Comparison of ENCODE assay signal across 8 mouse cellular contexts in the genomic region with DNA sequence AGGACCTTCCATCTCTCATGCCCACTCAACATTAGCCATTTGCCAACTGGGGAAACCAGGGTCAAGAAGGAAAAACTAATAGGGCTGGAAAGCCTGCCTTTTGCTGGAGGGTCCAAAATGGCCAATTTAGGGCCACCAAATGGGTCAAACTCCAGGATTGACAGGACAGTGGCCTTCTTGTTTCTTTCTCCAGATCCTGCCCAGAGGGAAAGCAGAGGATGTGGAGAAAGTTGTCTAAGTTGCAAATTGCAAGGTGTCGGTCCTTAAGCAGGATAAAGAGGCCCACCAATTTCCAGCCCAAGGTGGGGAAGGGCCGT. TPM values are rescaled to one million over a fixed set of nuclear protein-coding genes. Genes with fewer than 3 reads are reported as not detected.
DNase-seq lines count a peak whose midpoint lies in the region; ATAC-seq and TF ChIP-seq lines count a peak whose summit lies in the region.

No protein-coding gene starts in this region.

- no peak for TF ChIP-seq CTCF in C2C12 (IDR thresholded peaks at IDR 0.05; ENCODE audit: control insufficient read depth, insufficient read depth, insufficient read length)

- H3K36me3 ChIP-seq in heart, embryonic 10.5 days = peaks cover 26% of the 10 kb centered on the region
- H3K36me3 ChIP-seq in C2C12 (ENCODE audit: control insufficient read depth, insufficient read depth) = peaks cover 28% of the 10 kb centered on the region
- peaks cover 26% of the 10 kb centered on the region for H3K36me3 ChIP-seq in forebrain, embryonic 14.5 days (ENCODE audit: control insufficient read depth, insufficient read depth, low read length)
- H3K36me3 ChIP-seq in liver, embryonic 15.5 days (replicated peaks) = peaks cover 26% of the 10 kb centered on the region

- peaks cover 89% of the 10 kb centered on the region for H3K79me2 ChIP-seq in C2C12 (ENCODE audit: control insufficient read depth, insufficient read depth)

- H3K9ac ChIP-seq in forebrain, embryonic 14.5 days (ENCODE audit: low read length) = peak overlapping the region; percentile 67
- H3K9ac ChIP-seq in liver, embryonic 15.5 days = peak overlapping the region; percentile 68

- 2% methylated on average over 2 of the region's 2 CpGs for WGBS in heart, embryonic 10.5 days
- 0% methylated on average over 2 of the region's 2 CpGs for WGBS in forebrain, embryonic 14.5 days
- 3% methylated on average over 2 of the region's 2 CpGs for WGBS in liver, embryonic 15.5 days (ENCODE audit: insufficient replicate concordance)

- ATAC-seq in forebrain, embryonic 14.5 days = no peak
- no peak for ATAC-seq in liver, embryonic 15.5 days (ENCODE audit: insufficient read depth)
- no peak for ATAC-seq in inflammation-experienced regulatory T-cells, adult 6 months

- DNase-seq in heart, embryonic 10.5 days (ENCODE audit: low spot score) = no peak
- DNase-seq in heart, adult 18-20 months = no peak
- DNase-seq in forebrain, embryonic 14.5 days (ENCODE audit: low spot score) = no peak
- DNase-seq in cerebellum, adult 11-12 months = no peak
- DNase-seq in urinary bladder, postnatal 25 days (ENCODE audit: low spot score) = no peak

- peak overlapping the region; percentile 88 for H3K27ac ChIP-seq in heart, embryonic 10.5 days
- H3K27ac ChIP-seq in forebrain, embryonic 14.5 days (ENCODE audit: low read depth, low read length) = peak overlapping the region; percentile 90
- peak overlapping the region; percentile 79 for H3K27ac ChIP-seq in liver, embryonic 15.5 days (replicated peaks)

- H3K4me3 ChIP-seq in heart, embryonic 10.5 days = peak overlapping the region; percentile 61
- peak overlapping the region; percentile 34 for H3K4me3 ChIP-seq in C2C12 (ENCODE audit: insufficient read depth, poor library complexity, severe bottlenecking)
- peak overlapping the region; percentile 43 for H3K4me3 ChIP-seq in forebrain, embryonic 14.5 days (ENCODE audit: low read depth, low read length)
- H3K4me3 ChIP-seq in liver, embryonic 15.5 days (replicated peaks) = peak overlapping the region; percentile 62

- H3ac ChIP-seq in C2C12 (ENCODE audit: control insufficient read depth, insufficient read length, low read depth) = peak overlapping the region; percentile 9

- peak overlapping the region; percentile 69 for H3K4me2 ChIP-seq in forebrain, embryonic 14.5 days (ENCODE audit: low read length)
- H3K4me2 ChIP-seq in liver, embryonic 15.5 days = peak overlapping the region; percentile 85

- H3K27me3 ChIP-seq in heart, embryonic 10.5 days (ENCODE audit: insufficient read depth, poor library complexity, severe bottlenecking) = no peaks in the 10 kb centered on the region
- no peaks in the 10 kb centered on the region for H3K27me3 ChIP-seq in C2C12 (ENCODE audit: control insufficient read depth, insufficient read depth, insufficient read length)
- no peaks in the 10 kb centered on the region for H3K27me3 ChIP-seq in forebrain, embryonic 14.5 days (replicated peaks; ENCODE audit: control insufficient read depth, insufficient read depth, low read length)
- H3K27me3 ChIP-seq in liver, embryonic 15.5 days = no peaks in the 10 kb centered on the region

- no peaks in the 10 kb centered on the region for H3K9me3 ChIP-seq in heart, embryonic 10.5 days
- H3K9me3 ChIP-seq in forebrain, embryonic 14.5 days (replicated peaks; ENCODE audit: control insufficient read depth, low read length) = no peaks in the 10 kb centered on the region
- no peaks in the 10 kb centered on the region for H3K9me3 ChIP-seq in liver, embryonic 15.5 days (replicated peaks)

- peaks cover 43% of the 10 kb centered on the region for H3K79me3 ChIP-seq in C2C12 (ENCODE audit: low read depth)

- peaks cover 89% of the 10 kb centered on the region for H3K4me1 ChIP-seq in heart, embryonic 10.5 days
- H3K4me1 ChIP-seq in forebrain, embryonic 14.5 days (ENCODE audit: control insufficient read depth, insufficient read depth, low read length) = peaks cover 42% of the 10 kb centered on the region
- H3K4me1 ChIP-seq in liver, embryonic 15.5 days (replicated peaks) = peaks cover 90% of the 10 kb centered on the region

TF ChIP-seq in C2C12, 6 proteins besides CTCF, POLR2A, EP300 and RAD21:
- TF ChIP-seq FOSL1 (IDR thresholded peaks at IDR 0.05; ENCODE audit: insufficient read depth, low read length, poor library complexity, severe bottlenecking) (no peak), USF1 (IDR thresholded peaks at IDR 0.05; ENCODE audit: low read depth) (no peak), MAX (IDR thresholded peaks at IDR 0.05) (no peak), MYOG (IDR thresholded peaks at IDR 0.05; ENCODE audit: control insufficient read depth, extremely low read depth, insufficient read length) (no peak), MYOD1 (IDR thresholded peaks at IDR 0.05; ENCODE audit: control insufficient read depth, insufficient read length, low read depth) (no peak), CEBPB (IDR thresholded peaks at IDR 0.05; ENCODE audit: low read depth) (no peak)

RNA-seq across cellular contexts. Expression of a gene that starts 12.5 kb away (rescaled TPM):
- 38.2 and 40.3 TPM in 2 replicates for polyA plus RNA-seq in heart, embryonic 10.5 days (2016; fragmentation: Nextera tagmentation; extraction: Ambion mirVana)
- total RNA-seq in heart, adult 18-20 months (2021) = 10 to 100 TPM; 25.7 to 36.6 TPM
- 64.1 TPM for polyA plus RNA-seq in C2C12 (2012; fragmentation: generic; extraction: Trizol)
- polyA plus RNA-seq in forebrain, embryonic 14.5 days (2014; fragmentation: Nextera tagmentation; extraction: Ambion mirVana) = 42.6 and 44.3 TPM in 2 replicates
- 53.5 and 60.6 TPM in 2 replicates for polyA plus RNA-seq in liver, embryonic 15.5 days (2015; fragmentation: Nextera tagmentation; extraction: Ambion mirVana)
- 10 to 100 TPM; 21.7 to 26.7 (median 24.3) TPM for polyA plus RNA-seq in inflammation-experienced regulatory T-cells, adult 6 months (2017; shearing (Covaris generic))
